Mouse (Mus musculus): ENCODE measurements at regions not wholly inside any gene's neighbourhood (a gene's known extent, or its start where the extent isn't known, plus 50 kb on each side); places are given as distances from the start of the nearest gene placed in this dataset.

DNA sequence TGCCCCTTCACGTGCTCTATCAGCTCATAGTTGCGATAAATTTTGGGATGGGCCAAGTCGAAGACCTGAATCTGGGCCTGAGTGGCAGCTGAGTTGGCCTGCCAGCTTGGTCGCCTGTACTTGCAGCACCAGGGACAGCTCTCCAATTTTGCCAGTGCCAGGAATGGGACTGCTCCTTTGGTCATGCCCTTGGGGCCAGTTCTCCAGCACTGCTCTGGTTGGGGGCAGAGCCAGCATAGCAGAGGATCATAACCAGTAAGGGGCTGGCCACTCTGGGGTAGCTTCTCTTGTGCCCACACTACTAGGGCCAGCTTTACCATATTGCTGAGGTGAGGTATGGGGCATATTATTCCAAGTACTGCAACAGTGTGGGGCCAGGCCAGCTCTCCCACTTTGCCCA lies 397.0 kb upstream of the Cadm2 start:
- no peak for DNase-seq (ENCODE audit: low spot score in 2 of 2)

- DNase-seq (ENCODE audit: low spot score in 2 of 2) = no peak
These were observed 369.0 kb upstream of the Cadm2 start for GRCm38 (mm10) chr16:67989671-67990070.

DNA sequence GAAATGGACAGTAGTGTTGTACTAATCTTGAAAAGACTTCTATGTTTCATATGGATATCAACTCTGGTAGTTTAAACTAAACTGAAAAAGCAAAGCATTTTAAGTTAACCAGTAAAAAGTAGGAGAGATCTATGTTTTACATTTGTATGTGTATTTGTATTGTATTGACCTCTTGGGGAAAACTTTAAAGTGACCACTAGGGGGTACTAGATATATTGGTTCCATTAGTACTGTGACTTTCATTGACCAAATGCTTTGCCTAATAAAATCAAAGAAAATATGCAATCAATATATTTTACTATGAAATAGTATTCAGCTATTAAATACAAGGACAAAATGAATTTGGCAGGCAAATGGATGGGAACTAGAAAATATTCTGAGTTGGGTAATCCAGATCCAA lies 355.9 kb upstream of the Cadm2 start:
- no peak for DNase-seq (ENCODE audit: low spot score in 2 of 2)

DNA sequence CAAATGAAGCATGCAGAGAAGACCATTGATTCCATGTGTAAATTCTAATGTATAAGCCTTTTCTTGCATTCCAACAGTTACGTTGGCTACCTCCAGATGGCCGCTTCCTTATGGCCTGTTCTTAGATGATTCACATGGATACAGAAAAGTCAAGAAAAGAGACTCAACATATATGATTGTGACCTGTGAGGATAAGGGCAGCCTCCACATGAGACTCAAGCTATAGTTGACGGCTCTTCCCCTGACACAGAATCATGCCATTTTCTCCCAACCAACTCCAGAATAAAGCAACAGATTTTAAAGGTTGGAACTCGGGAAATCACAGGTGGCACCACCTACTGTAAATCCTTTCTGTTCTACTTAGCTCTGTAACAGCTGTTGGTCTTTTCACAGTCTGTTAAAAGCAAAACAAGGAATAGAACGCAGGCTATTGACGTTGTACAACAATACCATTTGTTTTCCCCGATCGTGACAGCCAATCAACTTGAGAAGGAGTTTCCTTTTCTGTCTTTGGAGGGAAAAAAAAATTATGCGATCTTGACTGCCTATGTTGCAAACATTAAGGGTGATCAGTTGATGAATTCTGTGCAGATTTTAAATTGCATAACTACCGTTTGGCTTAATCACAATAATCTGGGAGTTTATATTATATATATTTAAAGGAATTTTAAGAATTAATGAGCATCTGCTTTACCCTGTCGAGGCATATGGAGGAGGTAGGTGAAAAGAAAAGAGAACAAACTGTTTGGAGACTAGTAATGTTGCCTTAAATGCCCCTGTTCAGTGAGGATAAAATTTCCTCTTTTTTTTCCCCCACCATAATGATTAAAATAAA lies 347.8 kb upstream of the Cadm2 start:
- DNase-seq (ENCODE audit: low spot score in 2 of 2) = peak; percentile 29 to 83

DNA sequence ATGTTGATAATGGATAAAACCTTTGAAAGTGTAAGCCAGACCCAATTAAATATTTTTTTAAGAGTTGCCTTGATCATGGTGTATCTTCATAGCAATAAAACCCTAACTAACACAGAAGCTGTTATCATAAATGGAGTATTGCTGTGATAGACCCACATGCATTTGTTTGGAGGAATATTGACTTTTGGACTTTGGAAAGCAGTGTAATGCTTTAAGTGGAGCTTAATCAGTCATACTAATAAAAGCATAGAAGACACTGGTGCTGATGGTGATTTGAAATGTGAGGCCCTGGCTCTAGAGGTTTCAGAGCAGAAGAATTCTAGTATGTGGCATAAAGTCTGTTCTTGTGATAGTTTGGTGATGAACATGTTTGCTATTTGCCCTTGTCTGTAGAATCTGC lies 328.4 kb upstream of the Cadm2 start:
- DNase-seq (ENCODE audit: low spot score in 2 of 2) = no peak

DNA sequence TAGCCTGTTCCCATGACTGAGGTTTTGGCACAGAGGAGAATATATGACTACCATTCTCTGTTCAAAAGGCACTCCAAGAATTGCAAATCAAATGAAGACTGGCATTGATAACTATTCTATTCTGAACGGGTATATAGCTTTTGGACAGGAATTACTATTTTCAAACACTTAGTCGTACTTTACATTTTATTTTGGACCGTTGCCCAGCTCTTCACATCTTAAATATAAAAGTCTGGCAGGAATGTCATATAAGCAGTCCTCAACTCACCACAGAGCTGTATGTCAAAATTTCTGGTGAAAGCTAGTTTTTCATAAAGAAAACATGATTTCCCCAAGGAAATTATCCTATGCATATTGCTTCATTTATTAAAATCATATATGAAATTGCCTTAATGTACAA lies 323.7 kb upstream of the Cadm2 start:
- no peak for DNase-seq (ENCODE audit: low spot score in 2 of 2)

GRCm38 (mm10) chr16:67919175-67919574 lies 298.5 kb upstream of the Cadm2 start:
- no peak for DNase-seq (ENCODE audit: low spot score in 2 of 2)

GRCm38 (mm10) chr16:67871304-67872022 lies 250.8 kb upstream of the Cadm2 start:
- DNase-seq (ENCODE audit: low spot score in 2 of 2) = peak in 1 of 2 experiments; percentile 50

- DNase-seq (ENCODE audit: low spot score in 2 of 2) = peak; percentile 74 to 92
These were observed 229.5 kb upstream of the Cadm2 start for GRCm38 (mm10) chr16:67850201-67850600.

- peak in 1 of 2 experiments; percentile 38 for DNase-seq (ENCODE audit: low spot score in 2 of 2)
These were observed 223.8 kb upstream of the Cadm2 start for GRCm38 (mm10) chr16:67844481-67844880.

GRCm38 (mm10) chr16:67797236-67797635 lies 176.5 kb upstream of the Cadm2 start:
- DNase-seq (ENCODE audit: low spot score in 2 of 2) = no peak

DNA sequence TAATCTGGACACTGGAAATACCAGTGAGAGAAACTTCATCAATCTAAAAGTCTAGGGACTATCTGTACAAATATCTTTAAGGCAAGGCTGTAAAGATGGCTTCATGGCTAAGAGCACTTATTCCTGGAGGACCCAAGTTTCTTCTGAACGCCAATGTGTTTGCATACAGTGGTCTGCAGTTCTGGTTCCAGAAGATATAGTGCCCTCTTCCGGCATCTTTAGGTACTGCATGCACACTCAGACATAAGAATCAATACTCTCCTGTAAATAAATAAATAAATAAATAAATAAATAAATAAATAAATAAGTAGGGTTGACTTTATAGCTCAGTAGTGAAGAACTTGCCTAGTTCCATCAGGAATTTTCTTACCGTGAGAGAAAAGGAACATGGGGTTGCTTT lies 155.4 kb upstream of the Cadm2 start:
- peak in 1 of 2 experiments; percentile 9 for DNase-seq (ENCODE audit: low spot score in 2 of 2)

- DNase-seq (ENCODE audit: low spot score in 2 of 2) = peak; percentile 8 to 28
These were observed 148.4 kb upstream of the Cadm2 start for GRCm38 (mm10) chr16:67769114-67769513.

GRCm38 (mm10) chr16:67735398-67735797 lies 114.7 kb upstream of the Cadm2 start:
- peak in 1 of 2 experiments; percentile 26 for DNase-seq (ENCODE audit: low spot score in 2 of 2)

DNA sequence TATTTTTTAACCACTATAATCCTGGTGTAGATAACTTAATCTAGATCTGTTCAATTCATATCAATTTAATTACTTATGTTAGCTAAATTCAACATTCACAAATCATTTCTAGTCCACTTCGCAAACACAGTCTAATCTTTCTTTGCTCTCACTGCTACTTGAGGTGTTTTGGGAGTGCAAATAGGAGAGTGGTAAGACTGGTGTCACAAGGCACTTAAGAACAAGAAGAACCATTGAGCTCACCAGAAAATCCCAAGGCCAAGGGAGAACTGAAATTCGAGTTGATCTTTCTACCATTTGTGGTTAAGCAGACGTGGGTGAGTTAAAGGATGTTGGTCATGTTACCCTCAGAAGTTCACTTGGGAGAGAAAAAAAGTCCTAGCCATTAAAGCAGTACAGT lies 77.9 kb upstream of the Cadm2 start:
- no peak for DNase-seq (ENCODE audit: low spot score in 2 of 2)
